Mouse (Mus musculus) T-helper 2 cell (primary cell): ENCODE data around the gene Atp6v0b.

Experiments
- in situ Hi-C: fragments of 300-600 bp; cut with MboI, MseI; formaldehyde crosslinking; loops from one replicate; pipeline ENCODE4 v1.15.1; 2025; ENCODE audit warnings: high pct_unique_total_duplicates

Gene Atp6v0b

DNA sequence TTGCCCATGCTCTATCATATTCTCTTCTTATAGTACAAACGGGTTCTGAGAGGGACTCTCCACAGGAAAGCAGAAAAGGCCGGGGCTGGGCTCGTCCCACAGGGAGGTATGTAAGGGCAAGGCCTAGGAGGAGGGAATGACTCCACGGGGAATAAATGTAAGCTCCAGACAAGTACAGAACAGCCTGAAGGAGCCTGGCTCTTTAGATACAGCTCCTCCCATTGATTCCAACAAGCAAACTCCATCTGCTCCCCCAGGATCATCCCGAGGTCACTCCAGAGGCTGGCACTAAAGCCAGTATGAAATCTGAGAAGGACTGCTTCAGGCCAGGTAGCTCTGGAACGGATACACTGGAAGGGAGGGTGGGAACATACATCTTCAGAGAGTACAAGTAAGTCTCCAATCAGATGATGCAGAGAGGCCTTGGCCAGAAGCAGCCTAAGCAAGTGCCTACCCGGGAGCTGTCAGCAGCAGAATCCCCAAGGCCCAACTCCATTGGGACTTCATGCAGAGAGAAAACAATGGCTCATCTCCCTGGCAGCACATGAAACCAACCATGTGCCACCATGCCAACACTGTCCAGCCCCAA is 25.6 kb upstream of the Atp6v0b start:
- in situ Hi-C loops, result loop anchor here (10.0 kb wide), 1 partner anchor 1362 kb away; no protein-coding TSS in a partner anchor

DNA sequence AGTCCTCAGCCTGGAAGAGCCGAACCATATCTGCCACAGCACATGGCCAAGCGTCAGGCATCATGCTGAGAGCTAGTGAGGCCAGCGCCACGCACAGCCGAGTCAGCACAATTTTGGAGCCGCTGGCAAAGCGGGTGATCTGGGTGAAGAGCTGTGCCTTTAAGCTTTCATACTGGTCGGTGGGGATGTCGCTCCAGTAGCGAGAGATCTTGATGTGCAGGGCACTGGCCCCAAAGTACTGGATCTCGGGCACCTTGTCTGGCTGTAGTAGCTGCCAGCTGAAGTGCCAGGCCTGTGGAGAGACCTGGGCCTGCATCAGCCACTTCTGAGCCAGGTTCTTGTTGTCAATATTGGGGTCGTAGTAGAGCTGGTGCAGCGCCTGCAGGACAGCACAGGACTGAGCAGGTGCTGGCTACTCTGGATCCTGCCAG is 25.0 kb upstream of the Atp6v0b start:
- in situ Hi-C loops, result loop anchor here (10.0 kb wide), 1 partner anchor 1363 kb away; no protein-coding TSS in a partner anchor

DNA sequence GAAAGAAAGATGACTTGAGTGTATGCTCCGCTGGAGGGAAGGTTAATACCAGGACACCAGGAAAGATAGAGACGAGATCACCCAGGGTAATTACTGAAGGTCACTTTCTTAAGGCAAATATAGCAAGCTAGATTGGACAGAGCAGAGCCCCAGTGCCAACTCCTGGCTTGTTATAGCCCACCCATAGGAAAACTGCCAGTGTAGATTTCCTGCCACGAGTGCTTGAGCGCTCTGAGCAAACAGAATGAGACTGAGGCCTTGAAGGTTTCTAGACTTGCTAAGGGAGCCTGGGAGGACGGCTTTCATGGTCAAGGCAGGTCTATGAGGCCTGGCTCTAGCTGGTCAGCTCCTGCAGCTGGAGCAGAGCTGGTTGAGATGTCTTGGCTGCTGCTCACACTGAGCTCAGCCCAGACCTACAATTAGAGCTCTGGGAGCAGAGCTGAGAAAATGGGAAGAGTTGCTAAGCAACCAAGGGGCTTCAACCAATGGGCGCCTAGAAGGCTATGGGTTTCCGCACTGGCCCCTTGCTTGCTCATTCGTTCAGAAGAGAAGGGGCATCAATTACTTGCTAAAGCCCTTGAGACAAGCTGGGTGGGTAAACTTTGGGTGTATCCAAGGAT is 21.8 kb upstream of the Atp6v0b start:
- in situ Hi-C loops, result no loop called here

DNA sequence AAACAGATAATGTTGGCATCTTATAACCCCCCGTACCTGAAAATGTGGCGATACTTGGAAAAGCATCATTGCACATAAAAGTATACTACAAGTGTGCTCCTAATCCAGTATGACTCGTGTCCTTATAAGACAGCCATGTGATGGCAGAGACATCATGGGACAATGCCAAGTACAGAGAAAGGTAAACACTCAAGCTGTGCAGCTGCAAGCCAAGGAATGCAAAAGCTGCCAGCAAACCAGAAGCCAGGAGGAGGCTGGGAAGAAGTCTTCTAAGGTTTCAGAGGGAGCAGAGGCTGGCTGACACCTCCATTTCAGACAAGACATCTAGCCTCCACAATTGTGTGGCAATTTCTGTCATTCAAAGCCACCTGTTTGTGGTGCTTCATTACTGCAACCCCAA is 19.1 kb upstream of the Atp6v0b start:
- in situ Hi-C loops, result no loop called here

DNA sequence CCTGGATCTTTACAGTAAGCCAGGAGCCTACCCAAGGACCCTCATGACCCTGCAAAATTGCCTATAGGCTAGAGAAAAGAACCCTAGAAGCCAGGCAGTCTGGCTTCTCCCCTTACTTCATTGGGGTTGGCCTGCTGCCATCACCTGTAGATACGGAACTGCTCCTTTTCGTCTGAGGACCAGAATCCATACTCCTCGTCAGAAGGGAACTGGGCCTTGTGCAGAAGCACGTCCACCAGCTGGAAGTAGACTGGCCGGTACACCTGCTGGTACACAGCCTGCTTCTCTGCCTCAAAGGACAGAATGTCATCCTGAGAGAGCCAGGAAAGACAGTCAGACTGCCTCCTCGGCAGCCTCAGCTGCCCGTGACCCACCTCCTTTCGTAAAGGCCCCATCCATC is 17.6 kb upstream of the Atp6v0b start:
- in situ Hi-C loops, result no loop called here

DNA sequence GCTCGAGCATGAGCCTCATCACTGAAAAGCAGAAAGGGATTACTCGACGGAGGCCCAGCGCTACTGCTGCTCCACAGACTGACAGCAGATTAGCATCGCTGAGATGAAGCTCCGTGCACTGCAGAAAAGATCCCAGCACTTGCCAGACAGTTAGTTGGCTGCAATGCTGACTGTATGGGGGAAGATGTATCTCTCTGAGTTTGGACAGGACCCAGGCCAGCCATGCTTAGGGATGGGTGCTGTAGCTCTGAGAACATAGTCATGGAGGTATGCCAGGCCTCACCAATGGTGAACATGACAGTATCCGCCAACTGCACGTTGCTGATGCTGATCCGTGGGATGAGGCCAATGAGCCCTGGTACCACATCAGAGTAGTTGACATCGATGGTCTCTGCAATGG is 17.0 kb upstream of the Atp6v0b start:
- in situ Hi-C loops, result no loop called here

DNA sequence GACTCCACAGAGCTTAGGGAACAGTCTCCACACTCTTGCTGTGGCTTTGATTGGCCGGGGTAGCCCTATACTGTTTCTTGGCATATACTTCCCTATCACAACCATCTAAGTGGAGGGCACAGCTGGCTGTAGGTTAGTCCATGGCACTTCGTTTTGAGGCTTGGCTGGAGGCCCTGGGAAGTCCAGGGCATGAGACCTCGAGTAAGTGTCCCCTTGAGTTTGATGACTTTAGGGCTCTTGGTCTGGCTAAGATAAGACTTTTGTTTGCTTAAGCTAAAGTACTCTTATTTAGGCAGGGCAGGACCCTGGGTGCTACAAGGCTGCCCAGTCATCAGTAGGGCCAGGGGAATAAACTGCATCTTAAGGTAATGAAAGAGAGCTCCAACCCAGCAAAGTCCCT is 11.0 kb upstream of the Atp6v0b start:
- in situ Hi-C loops, result loop anchor here (25.0 kb wide), 1 partner anchor 1214 kb away; the partner anchor contains the start of gene Slc2a1

DNA sequence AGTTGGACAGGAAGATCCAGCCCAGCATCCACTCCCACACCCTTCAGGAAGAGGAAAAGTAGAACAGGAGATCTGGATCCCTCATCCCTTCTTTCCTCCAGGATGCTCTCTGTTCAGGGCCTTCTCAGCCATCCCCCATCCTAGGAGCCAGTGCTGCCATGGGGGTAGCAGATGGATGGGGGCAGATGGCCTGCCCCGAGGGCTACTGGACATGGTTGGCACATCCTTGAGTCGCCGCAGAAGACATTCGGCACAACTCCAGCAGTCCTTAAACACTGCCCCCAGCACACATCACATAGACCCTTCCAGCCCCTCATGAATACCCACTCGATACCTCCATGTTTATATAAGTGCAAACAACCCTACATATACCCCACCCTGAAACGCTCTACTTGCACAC is 8.9 kb upstream of the Atp6v0b start:
- in situ Hi-C loops, result loop anchor here (25.0 kb wide), 1 partner anchor 1216 kb away; the partner anchor contains the start of gene Slc2a1

DNA sequence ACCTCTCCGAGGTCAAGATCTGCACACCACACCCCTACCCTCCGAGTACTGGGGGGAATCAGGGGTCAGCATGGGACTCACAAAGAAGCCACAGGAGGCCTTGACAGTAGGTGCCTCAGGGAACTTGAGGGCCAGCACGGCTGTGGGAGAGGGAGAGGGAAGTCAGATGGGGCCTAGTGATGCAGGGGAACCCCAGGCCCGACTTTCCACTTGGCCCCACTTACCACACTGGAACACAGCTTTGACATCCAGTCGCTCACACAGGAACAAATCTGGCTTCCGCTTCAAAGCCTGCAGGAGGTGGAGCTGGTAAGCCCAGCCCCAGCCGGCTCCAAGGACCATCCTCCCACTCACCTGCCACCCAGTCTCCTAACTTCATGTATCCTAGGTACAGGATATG is 8.2 kb upstream of the Atp6v0b start:
- in situ Hi-C loops, result loop anchor here (25.0 kb wide), 1 partner anchor 1217 kb away; the partner anchor contains the start of gene Slc2a1

DNA sequence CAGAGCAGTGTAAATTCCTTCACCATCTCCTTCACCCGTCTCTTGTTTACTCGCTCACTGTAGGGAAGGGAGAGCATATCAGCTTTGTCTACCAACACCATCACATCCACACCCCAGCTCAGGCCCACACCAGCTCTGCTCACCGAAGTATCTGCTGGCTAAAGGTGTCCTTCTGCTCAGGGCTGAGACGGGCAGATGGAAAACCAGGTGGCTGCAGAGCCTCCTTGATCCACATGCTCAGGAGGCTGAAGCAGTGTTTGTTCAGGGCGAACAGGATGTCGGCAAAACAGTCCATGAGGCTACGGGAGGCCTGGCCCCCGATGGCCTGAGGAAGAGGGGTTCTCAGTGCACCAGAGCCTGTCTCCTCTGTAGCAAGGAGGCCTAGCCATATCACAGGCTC is 7.5 kb upstream of the Atp6v0b start:
- in situ Hi-C loops, result loop anchor here (25.0 kb wide), 1 partner anchor 1218 kb away; the partner anchor contains the start of gene Slc2a1

DNA sequence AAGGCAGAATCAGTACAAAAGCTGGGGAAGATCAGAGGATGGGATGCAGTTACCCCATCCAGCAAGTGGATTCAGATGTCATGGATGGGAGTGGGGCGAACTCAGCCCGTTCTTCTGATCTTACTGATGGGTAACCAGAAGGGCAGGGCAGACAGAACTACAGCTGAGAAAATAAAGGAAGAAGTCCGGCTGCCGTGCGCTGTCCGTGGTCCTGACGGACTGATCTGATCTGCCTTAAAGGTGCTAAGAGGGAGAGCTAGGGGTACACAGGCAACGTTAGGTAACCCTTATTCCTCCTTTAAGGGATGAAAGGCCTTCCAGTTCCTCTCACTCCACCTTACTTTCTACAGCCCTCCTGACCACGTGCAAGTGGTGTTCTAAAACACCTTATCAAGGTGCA is 6.2 kb upstream of the Atp6v0b start:
- in situ Hi-C loops, result loop anchor here (25.0 kb wide), 1 partner anchor 1219 kb away; the partner anchor contains the start of gene Slc2a1

DNA sequence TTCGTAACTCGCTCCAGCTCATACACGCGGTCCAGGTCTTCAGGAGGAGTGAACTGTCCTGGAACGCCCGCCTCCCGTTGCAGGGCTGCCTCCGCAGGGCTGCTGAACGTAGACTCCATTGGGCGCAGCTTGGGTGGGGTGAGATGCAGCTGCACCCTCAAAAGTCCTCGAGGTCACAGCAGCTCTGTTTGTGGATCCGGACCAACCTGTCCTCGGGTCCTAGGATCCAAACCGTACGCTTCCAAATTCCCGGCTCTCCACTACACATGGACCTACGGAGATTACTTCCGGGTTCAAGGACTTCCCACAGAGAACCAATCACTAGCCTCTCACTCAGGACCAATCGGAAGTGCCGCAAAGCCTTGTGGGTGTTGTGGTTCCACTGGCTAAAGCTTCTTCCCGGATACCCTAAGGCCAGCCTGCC is 4.6 kb upstream of the Atp6v0b start, which contains the start of gene Dph2:
Dph2 (minus strand) TSS at position 295 of the 424 bp plus-strand sequence.
- in situ Hi-C loops, result loop anchor here (25.0 kb wide), 1 partner anchor 1221 kb away; the partner anchor contains the start of gene Slc2a1

DNA sequence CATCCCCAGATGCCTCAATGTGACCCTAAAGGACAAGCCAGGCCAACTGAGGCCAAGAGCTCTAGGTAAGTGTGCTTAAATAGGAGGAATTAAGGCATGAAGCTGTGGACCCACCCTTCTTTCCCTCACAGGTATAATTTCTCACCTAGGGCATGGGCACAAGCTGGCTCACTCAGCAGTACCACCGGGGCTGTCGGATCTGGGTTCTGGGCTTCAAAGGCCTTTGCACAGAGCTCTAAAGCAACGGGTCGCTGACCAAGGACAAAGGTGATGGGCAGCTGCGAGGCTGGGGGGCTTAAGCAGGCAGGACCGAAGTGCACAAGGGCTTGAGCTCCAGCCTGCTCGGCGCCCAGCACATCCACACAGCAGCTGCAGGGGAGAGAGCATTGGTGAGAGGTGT is 3.6 kb upstream of the Atp6v0b start:
- in situ Hi-C loops, result loop anchor here (25.0 kb wide), 1 partner anchor 1222 kb away; the partner anchor contains the start of gene Slc2a1

DNA sequence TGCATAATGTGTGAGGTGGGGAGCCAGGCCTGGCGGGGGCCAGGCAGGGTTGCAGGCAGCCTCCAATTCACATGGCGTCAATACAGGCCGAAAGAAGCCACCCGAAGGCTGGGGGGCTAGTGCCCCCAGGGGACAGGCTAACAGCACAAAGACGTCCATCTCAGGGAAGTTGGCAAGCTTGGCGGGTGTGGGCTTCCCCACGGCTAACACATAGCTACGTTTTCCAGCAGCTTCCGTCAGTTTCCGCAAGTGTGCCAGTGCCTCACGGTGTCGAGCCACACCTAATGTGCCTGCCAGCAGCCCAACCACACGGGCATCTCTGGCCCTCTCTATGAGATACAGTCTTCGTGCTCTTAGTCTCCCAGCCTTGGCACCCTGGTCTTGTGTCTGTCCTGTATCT is 2.9 kb upstream of the Atp6v0b start:
- in situ Hi-C loops, result loop anchor here (25.0 kb wide), 1 partner anchor 1222 kb away; the partner anchor contains the start of gene Slc2a1

DNA sequence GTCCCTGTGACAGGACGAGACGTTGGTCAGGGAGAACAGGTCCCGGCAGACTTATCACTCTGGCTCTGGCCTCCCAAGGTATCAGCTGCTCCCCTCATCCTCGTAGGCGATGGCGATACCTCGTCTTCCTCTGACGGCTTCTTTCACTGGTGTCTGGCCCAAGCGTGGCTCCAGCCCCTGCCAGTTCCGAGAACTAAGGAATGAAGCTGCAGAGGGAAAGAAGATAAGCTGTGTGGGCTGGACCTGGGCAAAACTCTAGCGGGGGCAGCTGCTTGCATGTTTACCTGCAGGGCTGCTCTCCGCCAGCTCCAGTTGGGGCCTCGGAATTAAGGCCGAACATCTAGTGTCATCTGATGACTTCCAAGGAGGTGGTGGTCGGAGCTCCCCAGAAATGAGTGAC is 2.3 kb upstream of the Atp6v0b start:
- in situ Hi-C loops, result loop anchor here (25.0 kb wide), 1 partner anchor 1223 kb away; the partner anchor contains the start of gene Slc2a1

DNA sequence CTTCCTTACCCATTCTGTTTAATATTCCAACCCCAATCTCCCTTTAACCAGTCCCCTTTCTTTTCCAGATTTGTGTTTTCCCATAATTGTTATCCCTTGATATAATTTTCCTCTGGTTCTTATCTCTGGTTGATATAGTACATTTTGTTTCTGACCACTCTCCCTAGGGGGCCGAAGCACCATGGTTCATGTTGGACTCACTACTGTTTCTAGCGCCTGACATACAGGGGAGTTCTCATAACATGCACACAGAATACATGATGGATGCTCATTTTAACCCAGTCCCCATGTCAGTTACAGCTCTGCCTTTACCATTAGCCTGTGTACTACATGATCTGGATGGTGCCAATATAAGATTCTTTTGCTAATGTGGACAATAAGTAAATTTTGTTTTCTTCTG is 787 bp upstream of the Atp6v0b start:
- in situ Hi-C loops, result loop anchor here (25.0 kb wide), 1 partner anchor 1224 kb away; the partner anchor contains the start of gene Slc2a1

DNA sequence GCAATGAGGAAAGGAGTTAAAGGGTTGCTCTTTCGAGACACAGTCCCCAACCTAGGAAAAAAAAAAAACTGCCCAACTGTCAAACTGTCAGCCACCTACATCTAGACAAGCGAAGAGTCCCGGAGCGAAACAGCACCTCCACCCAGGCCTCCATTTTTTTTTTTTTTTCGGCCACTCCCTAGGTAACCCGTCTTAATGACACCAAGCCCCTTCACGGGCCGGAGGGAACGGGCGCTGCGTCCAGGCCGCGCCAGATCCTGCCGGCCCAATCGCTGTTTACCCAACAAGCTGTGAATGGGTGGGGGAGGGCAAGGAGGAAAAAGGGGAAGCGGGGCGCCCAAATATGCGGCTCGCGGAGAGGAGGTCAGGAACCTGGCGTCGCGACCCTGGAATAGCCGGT is 489 bp downstream of the Atp6v0b start:
- in situ Hi-C loops, result loop anchor here (25.0 kb wide), 1 partner anchor 1226 kb away; the partner anchor contains the start of gene Slc2a1

DNA sequence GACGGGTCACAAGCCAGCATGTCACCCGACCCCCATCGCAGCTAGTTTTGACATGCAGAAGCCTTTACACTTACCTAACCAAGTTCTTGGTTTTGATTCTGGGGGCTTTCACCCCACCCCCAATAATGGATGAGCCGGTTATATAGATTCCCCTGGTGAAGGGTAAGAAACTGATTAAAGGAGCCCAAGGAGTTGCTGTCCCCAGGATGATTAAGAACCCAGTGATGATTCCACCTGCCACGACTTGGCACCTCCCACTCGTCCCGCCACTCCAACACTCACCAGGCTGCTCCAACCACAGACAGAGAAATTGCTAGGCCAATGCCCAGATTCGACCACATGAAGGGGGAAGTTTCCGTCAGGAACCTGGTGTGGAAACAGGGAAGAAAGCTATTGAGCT is 1.1 kb downstream of the Atp6v0b start:
- in situ Hi-C loops, result loop anchor here (25.0 kb wide), 1 partner anchor 1226 kb away; the partner anchor contains the start of gene Slc2a1

DNA sequence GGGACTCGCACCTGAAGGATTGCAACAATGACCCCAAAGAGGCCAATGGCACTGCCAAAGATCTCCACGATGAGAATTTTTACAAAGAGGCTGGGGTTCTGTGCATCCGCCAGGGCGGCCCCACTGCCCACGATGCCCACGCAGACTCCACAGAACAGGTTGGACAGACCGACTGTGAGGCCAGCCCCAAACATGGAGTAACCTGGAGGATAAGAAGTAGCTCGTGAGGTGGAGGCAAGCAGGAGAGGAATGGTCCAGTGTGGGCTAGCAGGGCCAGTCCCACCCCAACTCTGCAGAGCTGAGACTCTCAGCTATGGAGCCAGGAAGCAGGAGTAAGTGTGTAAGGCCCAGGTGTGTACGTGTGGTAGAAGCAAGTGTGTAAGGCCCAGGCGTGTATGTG is 2.0 kb downstream of the Atp6v0b start:
- in situ Hi-C loops, result loop anchor here (25.0 kb wide), 1 partner anchor 1227 kb away; the partner anchor contains the start of gene Slc2a1

DNA sequence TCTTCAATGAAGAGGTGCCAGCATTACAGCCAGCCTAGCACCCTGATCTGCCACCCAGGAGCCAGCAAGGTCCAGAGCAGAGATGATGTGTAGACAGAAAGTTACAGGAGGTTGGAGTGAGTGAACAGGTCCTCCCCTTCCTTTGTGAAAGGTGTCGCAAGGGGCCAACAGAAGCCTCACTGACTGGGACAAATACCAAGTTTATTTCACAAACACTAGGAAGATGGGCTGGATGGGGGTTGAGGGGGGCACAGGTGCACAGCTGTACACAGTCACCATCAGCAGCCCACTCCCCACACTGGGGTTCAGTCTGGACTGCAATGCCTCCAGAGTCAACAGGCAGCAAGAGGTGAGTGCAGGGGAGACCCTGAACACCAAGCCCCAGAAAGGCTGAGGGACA is 3.0 kb downstream of the Atp6v0b start:
- in situ Hi-C loops, result loop anchor here (5.0 to 25.0 kb wide), 2 partner anchors 52 to 1228 kb away; partner anchors contain the start of genes Slc2a1 and Slc6a9

DNA sequence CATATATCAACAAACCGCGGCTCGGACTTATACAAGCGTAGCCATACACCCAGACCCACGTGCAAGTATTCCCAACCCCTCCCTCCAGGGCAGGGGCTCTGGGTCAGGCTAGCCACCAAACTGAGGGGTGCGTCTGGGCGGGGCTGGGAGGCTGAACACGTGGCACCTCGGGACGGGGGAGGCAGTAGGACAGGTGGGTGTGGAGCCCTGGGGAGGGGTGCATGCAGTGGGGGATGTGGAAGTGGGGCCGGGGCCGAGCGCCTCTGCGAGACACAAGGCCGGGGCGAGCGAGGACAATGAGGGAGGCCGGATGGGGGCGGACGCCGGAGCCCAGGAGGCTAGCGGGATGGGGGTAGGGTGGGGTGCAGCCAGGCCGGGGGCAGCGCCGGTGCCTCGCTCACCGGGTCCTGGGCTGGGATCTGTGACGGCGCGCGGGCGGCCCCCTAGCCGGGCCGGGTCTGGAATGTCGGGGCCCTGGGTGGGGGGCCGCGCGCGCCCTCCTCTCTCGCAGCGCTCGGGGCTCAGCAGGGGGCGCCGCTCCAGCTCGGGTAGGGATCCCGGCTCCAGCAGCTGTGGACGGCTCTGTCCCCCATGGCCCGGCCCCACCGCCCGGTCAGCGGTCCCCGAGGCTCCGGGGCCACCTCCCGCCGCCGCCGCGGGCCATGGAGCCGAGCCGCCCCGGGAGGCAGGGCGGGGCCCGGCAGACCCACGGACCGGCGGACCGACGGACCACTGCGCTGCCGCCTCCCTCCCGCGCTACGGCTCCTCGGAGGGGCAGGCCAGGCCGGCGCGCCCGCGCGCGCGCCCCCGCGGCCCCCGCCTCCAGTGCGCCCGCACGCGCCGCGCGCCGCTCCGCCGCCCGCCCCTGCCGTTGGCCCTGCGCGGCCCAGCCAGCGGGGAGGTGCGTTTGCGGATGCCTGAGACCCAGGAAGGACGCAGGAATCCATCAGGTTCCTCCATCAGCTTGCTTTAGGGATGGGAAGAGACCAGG is 4.1 kb downstream of the Atp6v0b start, which contains the start of gene B4galt2:
B4galt2 (minus strand) TSS at position 787 of the 991 bp plus-strand sequence.
- in situ Hi-C loops, result loop anchor here (5.0 to 25.0 kb wide), 2 partner anchors 51 to 1229 kb away; partner anchors contain the start of genes Slc2a1 and Slc6a9
